In the genomic region with DNA sequence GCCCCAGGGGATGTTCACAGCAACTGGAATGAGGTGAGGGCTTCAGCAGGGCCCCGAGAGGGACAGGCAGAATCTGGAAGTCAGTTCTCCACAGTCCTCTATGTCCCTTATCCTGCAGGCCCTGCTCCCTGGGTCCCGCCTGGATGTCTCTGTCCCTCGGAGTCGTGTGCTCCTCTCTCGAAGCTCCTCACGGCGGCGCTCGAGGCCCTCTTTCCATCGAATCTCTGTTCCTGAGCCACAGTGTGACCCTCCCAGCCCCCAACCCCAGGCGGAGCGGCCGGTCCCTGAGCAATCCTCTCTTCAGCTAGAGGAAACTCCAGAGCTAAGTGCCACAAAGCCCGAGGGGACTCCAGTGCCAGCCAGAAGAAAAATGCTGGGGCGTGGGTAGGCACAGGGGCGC, we compare ENCODE assay signal across 8 mouse cellular contexts. TPM values are rescaled to one million over a fixed set of nuclear protein-coding genes. Genes with fewer than 3 reads are reported as not detected.
DNase-seq lines count a peak whose midpoint lies in the region; ATAC-seq lines count a peak whose summit lies in the region.

No protein-coding gene starts in this region.

- peak; percentile 28 to 48 for DNase-seq in left cerebral cortex, adult 18-20 months (ENCODE audit: low spot score in 2 of 2)
- no peak for DNase-seq in left cerebral cortex, adult 8-10 months (ENCODE audit: low spot score in 2 of 2)
- peak; percentile 89 for DNase-seq in embryo, embryonic 11 days
- DNase-seq in layer of hippocampus, adult 9-11 months, result peak; percentile 37
- peak; percentile 74 for DNase-seq in lung, postnatal 36 days

- 10% methylated on average over 16 of the region's 16 CpGs for WGBS in heart, embryonic 15.5 days
- 6% methylated on average over 16 of the region's 16 CpGs for WGBS in stomach, embryonic 14.5 days

- H3K4me1 ChIP-seq in heart, embryonic 15.5 days (replicated peaks), result peaks cover 5% of the 10 kb centered on the region; the same call in 1 of the 2 replicates
- no peaks in the 10 kb centered on the region for H3K4me1 ChIP-seq in stomach, embryonic 14.5 days (ENCODE audit: control insufficient read depth, insufficient read depth, low read length)

- H3K9me3 ChIP-seq in heart, embryonic 15.5 days (replicated peaks), result no peaks in the 10 kb centered on the region
- no peaks in the 10 kb centered on the region for H3K9me3 ChIP-seq in stomach, embryonic 14.5 days (ENCODE audit: control insufficient read depth, low read depth, low read length)

- 0 out of 2 replicates have a peak overlapping the region, but pooled peaks have one; percentile 1 for H3K4me3 ChIP-seq in heart, embryonic 15.5 days
- H3K4me3 ChIP-seq in stomach, embryonic 14.5 days (ENCODE audit: low read depth, low read length), result no peak overlapping the region

- H3K27me3 ChIP-seq in heart, embryonic 15.5 days, result peaks cover 29% of the 10 kb centered on the region
- H3K27me3 ChIP-seq in stomach, embryonic 14.5 days (ENCODE audit: control insufficient read depth, insufficient read depth, low read length), result no peaks in the 10 kb centered on the region

- H3K4me2 ChIP-seq in heart, embryonic 15.5 days, result peak overlapping the region; percentile 38
- H3K4me2 ChIP-seq in stomach, embryonic 14.5 days (replicated peaks; ENCODE audit: low read depth, low read length), result peak overlapping the region; percentile 15; the same call in 1 of the 2 replicates

- no peak for ATAC-seq in heart, embryonic 15.5 days (replicated peaks; ENCODE audit: insufficient number of reproducible peaks, insufficient read depth, low FRiP score, low read depth)
- no peak for ATAC-seq in stomach, embryonic 14.5 days (ENCODE audit: insufficient number of reproducible peaks, insufficient read depth, low FRiP score, low read depth)
- ATAC-seq in megakaryocyte, adult 5-6 weeks (ENCODE audit: poor library complexity, severe bottlenecking), result no peak

- H3K27ac ChIP-seq in heart, embryonic 15.5 days, result no peak overlapping the region
- no peak overlapping the region for H3K27ac ChIP-seq in stomach, embryonic 14.5 days (ENCODE audit: low read length)

- H3K9ac ChIP-seq in heart, embryonic 15.5 days, result no peak overlapping the region
- no peak overlapping the region for H3K9ac ChIP-seq in stomach, embryonic 14.5 days (replicated peaks; ENCODE audit: low read depth, low read length)

- no peaks in the 10 kb centered on the region for H3K36me3 ChIP-seq in heart, embryonic 15.5 days
- no peaks in the 10 kb centered on the region for H3K36me3 ChIP-seq in stomach, embryonic 14.5 days (ENCODE audit: control insufficient read depth, insufficient read depth, low read length)

RNA-seq across cellular contexts. Expression of a gene that starts 2.2 kb away (rescaled TPM):
- total RNA-seq in left cerebral cortex, adult 18-20 months (2021), result 10 to 100 TPM; 26.2 to 26.7 TPM
- total RNA-seq in left cerebral cortex, adult 8-10 months (2022), result 10 to 100 TPM; 28.5 to 49.0 (median 38.7) TPM
- 17.6 and 20.7 TPM in 2 replicates for polyA plus RNA-seq in heart, embryonic 15.5 days (2015; fragmentation: Nextera tagmentation; extraction: Ambion mirVana)
- 27.2 and 30.2 TPM in 2 replicates for polyA plus RNA-seq in stomach, embryonic 14.5 days (2014; fragmentation: Nextera tagmentation; extraction: Ambion mirVana)
- total RNA-seq in megakaryocyte, adult 5-6 weeks (2015), result 106 and 118 TPM in 2 replicates
- 59.5 and 77.8 TPM in 2 replicates for total RNA-seq in megakaryocyte, adult 5-6 weeks (2017)

RNA-seq across cellular contexts. Expression of a gene that starts 3.0 kb away (rescaled TPM):
- total RNA-seq in left cerebral cortex, adult 18-20 months (2021), result 1 to 10 TPM in 1 of 2 experiments, under 1 TPM in 1; 0.58 to 1.1 TPM
- total RNA-seq in left cerebral cortex, adult 8-10 months (2022), result 1 to 10 TPM in 2 of 4 experiments, under 1 TPM in 2; 0.63 to 1.4 (median 1.0) TPM
- polyA plus RNA-seq in heart, embryonic 15.5 days (2015; fragmentation: Nextera tagmentation; extraction: Ambion mirVana), result 0.34 and 0.81 TPM in 2 replicates
- 0.20 and 0.43 TPM in 2 replicates for polyA plus RNA-seq in stomach, embryonic 14.5 days (2014; fragmentation: Nextera tagmentation; extraction: Ambion mirVana)
- total RNA-seq in megakaryocyte, adult 5-6 weeks (2015), result 27.6 and 30.3 TPM in 2 replicates
- total RNA-seq in megakaryocyte, adult 5-6 weeks (2017), result 98.7 and 99.5 TPM in 2 replicates

RNA-seq across cellular contexts. Expression of a gene that starts 7.0 kb away (rescaled TPM):
- total RNA-seq in left cerebral cortex, adult 18-20 months (2021), result not detected
- not detected for total RNA-seq in left cerebral cortex, adult 8-10 months (2022)
- polyA plus RNA-seq in heart, embryonic 15.5 days (2015; fragmentation: Nextera tagmentation; extraction: Ambion mirVana), result 0.13 and 0.23 TPM in 2 replicates
- polyA plus RNA-seq in stomach, embryonic 14.5 days (2014; fragmentation: Nextera tagmentation; extraction: Ambion mirVana), result not detected in 2 replicates
- total RNA-seq in megakaryocyte, adult 5-6 weeks (2015), result 2.5 and 2.9 TPM in 2 replicates
- total RNA-seq in megakaryocyte, adult 5-6 weeks (2017), result 3.0 and 4.8 TPM in 2 replicates

RNA-seq across cellular contexts. Expression of a gene that starts 21.6 kb away (rescaled TPM):
- total RNA-seq in left cerebral cortex, adult 18-20 months (2021), result 100 to 1,000 TPM; 182 to 184 TPM
- total RNA-seq in left cerebral cortex, adult 8-10 months (2022), result 100 to 1,000 TPM; 173 to 189 (median 180) TPM
- polyA plus RNA-seq in heart, embryonic 15.5 days (2015; fragmentation: Nextera tagmentation; extraction: Ambion mirVana), result 114 and 119 TPM in 2 replicates
- polyA plus RNA-seq in stomach, embryonic 14.5 days (2014; fragmentation: Nextera tagmentation; extraction: Ambion mirVana), result 163 and 172 TPM in 2 replicates
- total RNA-seq in megakaryocyte, adult 5-6 weeks (2015), result 110 and 121 TPM in 2 replicates
- total RNA-seq in megakaryocyte, adult 5-6 weeks (2017), result 131 and 143 TPM in 2 replicates

RNA-seq across cellular contexts. Expression of a gene that starts 42.9 kb away (rescaled TPM):
- 10 to 100 TPM; 20.3 to 22.6 TPM for total RNA-seq in left cerebral cortex, adult 18-20 months (2021)
- 10 to 100 TPM; 15.3 to 22.6 (median 17.7) TPM for total RNA-seq in left cerebral cortex, adult 8-10 months (2022)
- 14.2 and 19.8 TPM in 2 replicates for polyA plus RNA-seq in heart, embryonic 15.5 days (2015; fragmentation: Nextera tagmentation; extraction: Ambion mirVana)
- 7.0 and 21.7 TPM in 2 replicates for polyA plus RNA-seq in stomach, embryonic 14.5 days (2014; fragmentation: Nextera tagmentation; extraction: Ambion mirVana)
- total RNA-seq in megakaryocyte, adult 5-6 weeks (2015), result 54.7 and 61.4 TPM in 2 replicates
- total RNA-seq in megakaryocyte, adult 5-6 weeks (2017), result 108 and 126 TPM in 2 replicates

Comparison
In these comparisons a context has a peak if more than half of its experiments do, and no peak if none do; other contexts are left out.
1. DNase-seq: peak in left cerebral cortex, adult 18-20 months (2 of 2), embryo, embryonic 11 days (single experiment), layer of hippocampus, adult 9-11 months (single experiment) and lung, postnatal 36 days (single experiment); none in left cerebral cortex, adult 8-10 months (0 of 2).
2. RNA of a gene that starts 3.0 kb away (total RNA-seq): 27.6 to 99.5 TPM in megakaryocyte, adult 5-6 weeks; 0.63 to 1.4 TPM in left cerebral cortex, adult 8-10 months and 0.58 to 1.1 TPM in left cerebral cortex, adult 18-20 months; every median in the first group is over 10 times any median in the second.